Mouse (Mus musculus): ENCODE results near the gene Rho.

The Rho gene

GRCm38 (mm10) chr6:115931639-115932038 is at the start of gene Rho:
TSS of gene Rho (plus strand) at chr6:115931748.
- no peak for DNase-seq

DNA sequence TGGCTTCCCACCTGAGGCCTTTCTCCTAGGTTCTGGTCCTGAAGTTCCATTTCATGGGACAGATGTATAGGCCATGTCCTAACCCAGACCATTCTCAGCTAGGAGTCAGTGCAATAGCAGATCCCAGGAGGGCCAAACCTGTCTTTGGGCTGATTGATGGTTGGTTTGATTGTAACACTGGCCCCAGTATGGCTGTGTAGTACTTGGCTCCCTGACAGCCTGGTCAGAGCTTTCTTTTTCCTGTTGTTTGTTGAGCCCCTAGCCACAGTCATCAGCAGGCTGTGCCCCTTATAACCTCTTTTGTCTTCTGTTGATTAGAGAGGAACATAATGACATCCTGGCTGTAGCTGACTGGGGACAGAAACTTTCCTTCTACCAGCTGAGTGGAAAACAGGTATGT is 47.5 kb upstream of the Rho start:
- peak; percentile 59 for DNase-seq

DNA sequence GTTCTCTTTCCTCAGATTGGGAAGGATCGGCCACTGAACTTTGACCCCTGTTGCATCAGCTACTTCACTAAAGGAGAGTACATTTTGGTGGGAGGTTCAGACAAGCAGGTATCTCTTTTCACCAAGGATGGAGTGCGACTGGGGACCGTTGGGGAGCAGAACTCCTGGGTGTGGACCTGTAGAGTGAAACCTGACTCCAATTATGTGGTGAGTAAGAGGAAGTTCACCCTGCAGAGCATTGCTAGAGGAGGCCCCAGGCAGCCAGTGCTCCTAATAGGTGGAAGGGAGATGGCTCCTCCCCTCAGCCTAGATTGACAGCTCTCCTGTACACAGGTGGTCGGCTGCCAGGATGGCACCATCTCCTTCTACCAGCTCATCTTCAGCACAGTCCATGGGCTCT is 44.7 kb upstream of the Rho start:
- no peak for DNase-seq

- peak; percentile 49 for DNase-seq
Measured at GRCm38 (mm10) chr6:115888296-115888695, 43.3 kb upstream of the Rho start.

DNA sequence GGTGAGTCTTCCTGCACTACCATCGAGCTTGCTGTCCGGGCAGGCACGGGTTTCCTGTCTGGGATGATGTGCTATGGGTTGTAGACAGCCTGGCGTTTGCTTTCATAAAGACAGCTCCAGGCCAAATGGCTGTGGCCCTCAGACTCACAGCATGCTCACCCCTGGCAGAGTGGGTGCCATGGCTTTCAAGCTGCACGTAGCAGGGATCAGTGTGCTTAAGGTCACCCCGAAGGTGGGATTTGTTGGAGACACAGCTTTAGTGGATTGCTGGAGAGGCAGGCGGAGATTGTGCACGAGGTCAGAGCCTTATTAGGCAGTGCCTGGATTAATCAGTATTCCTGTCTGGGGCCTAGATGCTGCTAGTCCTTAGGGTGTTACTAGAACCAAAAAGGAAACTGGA is 40.9 kb upstream of the Rho start:
- DNase-seq: no peak

GRCm38 (mm10) chr6:115891061-115891460 is 40.5 kb upstream of the Rho start:
- DNase-seq: peak; percentile 49

- peak; percentile 90 for DNase-seq
Measured at GRCm38 (mm10) chr6:115891497-115892061, 40.0 kb upstream of the Rho start.

DNA sequence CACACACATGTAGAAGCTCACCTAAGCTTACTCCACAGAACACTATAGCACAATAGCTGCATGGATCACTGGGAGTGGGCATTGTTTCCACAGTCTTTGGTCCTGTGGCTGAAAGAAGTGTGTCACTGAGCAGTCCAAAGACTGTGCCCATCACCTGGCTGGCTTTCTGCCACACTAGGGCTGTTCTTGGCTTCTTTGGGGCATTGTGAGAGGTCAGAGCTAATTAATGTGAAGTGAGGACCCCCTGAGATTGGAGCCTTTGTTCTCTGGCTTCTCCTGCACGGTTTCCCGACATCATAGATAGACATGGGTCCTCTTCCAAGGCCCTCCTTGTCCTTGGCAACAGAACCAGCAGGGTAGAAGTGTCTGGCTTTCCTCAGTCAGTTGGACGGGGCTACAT is 39.2 kb upstream of the Rho start:
- DNase-seq: no peak

DNA sequence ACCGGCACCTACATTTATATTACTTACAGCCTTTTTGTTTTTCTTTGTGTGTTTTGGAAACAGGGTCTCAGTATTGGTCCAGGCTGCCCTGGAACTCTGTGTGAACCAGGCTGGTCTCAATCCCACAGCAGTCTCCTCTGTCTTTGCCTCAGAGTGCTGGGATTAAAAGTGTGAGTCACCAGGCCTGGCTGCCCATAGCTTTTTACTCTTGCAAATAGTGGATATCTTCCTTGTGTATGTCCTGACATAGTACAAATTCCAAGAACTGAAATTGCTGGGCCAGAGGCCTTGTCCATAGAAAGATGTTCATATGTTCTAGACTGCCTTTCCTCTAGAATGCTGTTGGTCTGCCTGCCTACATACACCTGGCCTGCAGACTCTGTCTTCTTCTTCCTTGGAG is 35.2 kb upstream of the Rho start:
- no peak for DNase-seq

DNA sequence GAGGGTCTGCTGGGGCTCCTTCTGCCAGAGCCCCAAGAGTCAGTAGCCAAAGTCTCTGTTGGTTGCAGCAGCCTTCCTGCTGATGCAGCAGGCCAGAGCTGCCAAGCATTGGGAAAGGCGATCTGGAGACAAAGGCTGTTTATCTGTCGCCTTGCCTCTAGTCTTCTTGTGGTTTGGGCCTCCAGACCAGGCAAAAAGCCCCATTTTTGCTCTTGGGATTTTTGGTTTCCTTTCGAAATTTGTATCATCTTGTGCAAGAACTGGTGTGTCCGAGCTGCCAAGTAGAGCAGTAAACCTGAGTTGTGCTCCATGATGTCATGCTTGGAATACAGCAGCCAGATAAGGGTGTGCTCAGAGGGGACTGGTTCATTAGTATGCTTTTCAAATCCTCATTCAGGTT is 34.4 kb upstream of the Rho start:
- peak; percentile 73 for DNase-seq

DNA sequence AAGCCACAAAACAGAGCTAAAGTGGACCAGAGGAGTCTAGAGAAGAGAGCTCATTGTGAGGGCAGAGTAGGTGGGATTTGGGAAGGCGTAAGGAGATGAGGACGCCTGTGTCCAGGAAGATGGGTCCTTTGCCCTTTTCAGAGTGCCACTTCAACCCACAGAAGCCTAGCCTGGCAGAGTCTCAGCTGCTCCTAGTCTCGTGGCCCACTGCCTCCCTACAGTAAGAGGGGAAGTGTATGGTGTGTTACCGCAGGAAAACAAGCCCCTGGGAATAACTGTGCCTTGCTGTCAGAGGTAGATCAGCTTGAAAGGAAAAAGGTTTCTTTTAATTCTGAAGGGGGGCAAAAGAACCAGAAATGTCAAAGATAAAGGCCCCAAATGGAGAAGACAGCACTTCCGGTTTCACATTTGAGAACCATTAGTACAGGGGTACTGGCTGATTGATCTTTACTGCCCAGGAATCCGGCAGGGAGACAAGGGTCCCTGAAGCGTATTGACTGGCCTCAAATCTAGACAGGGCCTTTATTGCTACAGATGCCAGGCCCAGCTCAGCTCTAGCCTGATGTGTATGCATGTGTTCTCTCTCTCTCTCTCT is 33.5 kb upstream of the Rho start:
- no peak for DNase-seq

DNA sequence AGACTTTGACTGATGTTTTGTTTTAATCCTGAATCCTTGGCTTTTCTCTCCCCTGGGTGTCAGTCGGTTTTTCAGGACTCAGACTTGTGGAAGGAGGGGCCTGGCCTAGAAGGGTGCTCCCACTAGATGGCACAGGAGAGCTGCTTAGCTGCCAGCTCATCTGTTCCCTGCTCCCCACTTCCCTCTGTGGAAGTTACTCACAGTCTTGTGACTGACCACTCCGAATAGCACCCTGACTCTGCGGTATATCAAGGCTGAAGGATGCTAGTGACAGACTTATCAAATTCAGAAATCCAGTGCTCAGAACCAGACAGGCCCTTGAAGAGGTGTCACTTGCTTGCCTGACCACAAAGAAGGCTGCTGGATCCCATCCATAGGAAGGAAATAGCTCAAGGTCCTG is 30.5 kb upstream of the Rho start:
- peak; percentile 91 for DNase-seq

DNA sequence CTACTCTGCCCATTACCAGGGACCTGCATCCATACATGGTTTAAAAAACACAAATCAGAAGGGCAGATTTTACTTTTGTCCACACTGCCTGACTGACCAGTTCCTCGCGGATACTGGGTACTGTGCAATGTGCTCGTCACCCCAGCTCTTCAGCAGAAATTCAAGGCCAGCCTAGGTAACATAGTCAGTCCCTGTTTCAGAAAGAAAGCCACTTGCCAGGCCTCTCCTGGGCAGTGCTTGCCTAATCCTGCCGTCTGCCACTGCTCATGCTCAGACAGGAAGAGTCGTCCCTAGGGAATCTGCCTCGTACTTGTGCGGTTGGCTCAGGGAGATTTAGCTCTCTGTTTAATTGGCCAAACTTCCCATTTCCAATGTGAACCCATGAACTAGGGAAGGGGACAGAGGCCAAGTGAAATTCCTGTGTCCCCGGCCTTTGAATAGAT is 30.0 kb upstream of the Rho start:
- DNase-seq: peak; percentile 56

DNA sequence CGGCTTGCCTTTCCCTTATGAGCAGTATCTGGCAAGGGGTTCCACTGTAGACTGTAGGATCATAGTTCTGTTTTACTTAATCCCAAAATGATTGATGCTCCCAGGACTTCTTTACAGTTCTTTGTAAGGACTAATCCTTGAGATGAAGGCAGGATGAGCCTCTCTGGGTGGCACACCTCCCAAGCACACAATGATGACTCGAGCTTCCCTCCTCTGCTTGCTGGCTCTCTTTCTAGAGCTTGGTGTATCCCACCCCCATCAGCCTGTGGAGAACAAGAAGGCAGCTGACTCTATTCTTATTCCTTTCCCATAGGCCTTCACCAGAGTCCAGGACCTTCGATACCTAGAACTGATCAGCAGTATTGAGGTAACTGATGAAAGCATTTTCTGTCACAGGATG is 29.0 kb upstream of the Rho start:
- DNase-seq: no peak

DNA sequence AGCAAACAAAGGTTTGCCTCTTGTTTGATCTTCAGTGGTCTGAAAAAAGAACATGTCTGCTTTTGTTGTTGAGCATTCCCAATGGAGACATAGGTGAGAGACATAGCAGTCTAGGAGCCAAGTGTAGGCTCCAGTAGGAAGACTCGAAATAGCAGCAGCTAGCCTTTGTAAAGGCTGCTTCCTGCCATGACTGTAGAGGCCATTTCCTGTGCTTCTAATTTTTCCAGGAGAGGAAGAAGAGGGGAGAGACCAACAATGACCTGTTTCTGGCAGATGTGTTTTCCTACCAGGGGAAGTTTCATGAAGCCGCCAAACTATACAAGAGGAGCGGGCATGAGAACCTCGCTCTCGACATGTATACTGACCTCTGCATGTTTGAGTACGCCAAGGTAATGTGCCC is 26.0 kb upstream of the Rho start:
- no peak for DNase-seq

DNA sequence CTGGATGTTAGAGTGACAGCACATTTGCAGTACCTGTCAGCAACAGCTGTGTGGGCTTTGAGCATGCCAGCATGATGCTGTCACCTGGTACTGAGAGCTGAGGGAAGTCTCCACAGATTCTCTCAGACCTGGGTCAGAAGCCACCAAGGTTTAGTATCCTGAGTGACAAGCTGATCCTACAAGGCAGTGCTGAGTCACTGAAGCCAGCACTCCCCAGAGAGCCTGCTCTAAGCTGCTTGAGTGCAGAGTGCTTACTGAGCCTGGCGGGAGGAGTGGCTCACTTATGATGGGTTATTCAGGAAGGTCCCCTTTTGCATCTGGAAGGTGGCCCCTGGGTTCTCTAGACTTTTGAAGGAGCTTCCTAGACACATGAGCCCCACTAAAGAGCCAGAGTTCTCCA is 25.1 kb upstream of the Rho start:
- no peak for DNase-seq

- no peak for DNase-seq
Measured at GRCm38 (mm10) chr6:115906871-115907270, 24.7 kb upstream of the Rho start.

DNA sequence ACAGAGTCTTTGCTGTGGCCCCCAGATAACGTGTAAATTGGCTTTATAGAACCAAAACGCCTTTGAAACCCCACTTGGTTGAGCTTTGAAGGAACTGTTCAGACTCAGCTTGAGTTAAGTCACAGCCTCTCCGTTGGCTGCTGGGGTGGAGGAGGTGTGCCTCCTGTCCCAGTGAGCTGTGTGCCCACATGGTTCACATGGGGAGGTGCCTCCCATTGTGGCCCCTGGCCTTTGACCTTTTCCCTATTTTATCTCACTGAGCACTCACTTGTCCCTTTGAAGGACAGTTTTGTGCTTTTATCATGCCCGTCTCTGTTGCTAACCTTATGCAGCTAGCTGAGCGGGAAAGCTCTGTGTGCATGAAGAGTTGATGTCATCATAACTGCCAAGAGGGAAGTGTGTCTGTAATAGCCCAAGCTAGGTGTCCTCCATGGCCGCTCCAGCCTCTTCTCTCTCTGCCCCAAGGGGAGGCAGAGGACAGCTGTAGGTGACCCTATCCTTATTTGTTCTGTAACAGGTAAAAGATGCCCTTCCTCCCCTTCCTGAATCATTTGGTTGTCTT is 23.0 kb upstream of the Rho start:
- DNase-seq: no peak

- no peak for DNase-seq
Measured at GRCm38 (mm10) chr6:115909052-115909451, 22.5 kb upstream of the Rho start.

GRCm38 (mm10) chr6:115909940-115910339 is 21.6 kb upstream of the Rho start:
- peak; percentile 91 for DNase-seq

DNA sequence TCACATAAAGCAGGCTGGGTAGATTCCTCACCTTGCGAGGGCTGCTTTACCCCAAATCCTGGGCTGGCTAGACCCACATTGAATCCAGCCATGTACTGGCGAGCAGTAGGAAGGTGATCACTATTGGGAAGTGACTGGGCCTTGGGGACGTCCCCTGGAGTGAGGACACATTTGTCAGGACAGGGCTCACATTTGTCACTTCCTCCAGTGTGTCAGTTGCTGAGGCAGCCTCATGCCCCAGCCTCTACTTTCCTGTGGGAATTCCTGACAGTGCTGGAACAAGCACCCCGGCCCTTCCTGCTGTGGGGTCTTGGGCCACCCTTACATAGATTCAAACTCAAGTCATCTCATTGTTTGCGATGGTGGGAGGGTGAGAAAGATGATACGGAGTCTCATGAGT is 19.8 kb upstream of the Rho start:
- DNase-seq: no peak

DNA sequence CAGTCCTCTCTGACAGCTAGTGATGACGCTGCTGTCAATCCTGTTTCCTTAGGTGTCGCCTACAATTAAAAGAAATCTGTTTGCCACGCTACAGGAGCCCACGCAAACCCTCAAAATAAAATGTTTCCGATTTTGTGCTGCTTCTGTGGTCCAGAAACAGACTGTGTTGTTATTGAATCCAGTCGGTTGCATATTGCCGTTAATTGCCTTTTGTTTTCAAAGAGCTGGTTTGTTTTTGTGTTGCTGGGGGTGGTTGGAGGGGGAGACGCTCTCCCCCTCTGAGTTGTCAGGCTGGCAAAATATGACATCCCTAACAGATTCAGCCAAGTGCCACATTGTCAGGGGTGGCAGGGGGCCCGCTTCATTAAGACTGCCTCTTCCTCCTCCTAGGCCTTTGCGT is 18.1 kb upstream of the Rho start:
- no peak for DNase-seq

DNA sequence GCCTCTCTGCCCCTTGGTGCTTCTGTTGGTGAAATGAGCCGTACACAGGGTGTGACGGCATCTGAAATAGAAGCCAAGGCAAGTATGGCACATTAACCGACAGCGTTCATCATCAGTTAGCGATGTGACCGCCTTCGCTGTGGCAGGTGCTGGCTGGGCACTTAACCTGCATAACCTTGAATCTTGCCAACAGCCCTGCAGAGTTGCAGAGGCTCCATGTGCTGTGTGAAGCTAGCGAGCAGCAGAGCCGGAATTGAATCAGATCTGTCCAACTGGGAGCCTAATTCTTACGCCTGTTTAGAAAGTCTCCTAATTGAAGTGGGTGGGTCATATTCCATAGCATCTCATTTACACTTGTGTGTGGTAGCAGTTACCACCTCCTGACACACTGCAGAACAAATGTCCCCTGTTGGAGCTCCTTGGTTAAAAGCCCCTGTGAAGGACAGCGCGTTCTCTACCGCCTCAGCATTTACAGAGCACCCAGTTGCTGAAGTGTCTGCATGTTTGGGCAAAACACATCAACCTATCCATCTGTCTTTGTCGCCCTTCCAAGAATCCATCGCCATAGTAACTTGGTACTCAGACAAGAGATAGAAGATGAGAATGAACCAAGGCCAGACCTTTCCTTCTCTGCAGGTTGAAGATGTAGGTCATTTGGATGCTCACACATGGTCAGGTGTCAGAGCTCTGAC is 16.9 kb upstream of the Rho start:
- DNase-seq: no peak
